Mouse (Mus musculus): ENCODE results near the gene Gm13278.
A peak's percentile ranks its signal among the peaks of the same experiment; 100 is the strongest.
"Not testable (repeated sequence)": the region's sequence is repeated elsewhere in the genome, so short reads cannot be mapped to it uniquely, and the experiment has no call there.

Gene Gm13278

DNA sequence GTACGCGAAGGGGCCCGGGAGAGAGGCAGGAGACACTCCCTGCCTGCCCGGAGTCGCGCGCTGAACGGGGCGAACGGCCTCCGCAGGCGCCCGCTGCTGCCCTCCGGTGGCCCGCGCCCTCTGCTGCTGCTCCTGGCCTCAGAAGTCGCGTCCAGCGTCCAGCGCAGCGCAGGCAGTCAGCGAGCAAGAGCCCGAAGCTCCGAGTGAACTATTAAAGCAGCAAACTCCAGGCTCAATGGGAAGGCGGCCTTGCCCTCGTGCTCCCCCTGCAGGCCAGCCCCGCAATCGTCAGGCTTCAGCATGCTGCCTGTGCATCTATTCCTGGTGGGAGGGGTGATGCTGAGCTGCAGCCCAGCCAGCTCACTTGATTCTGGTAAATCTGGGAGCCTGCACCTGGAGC lies at the start of gene Gm13278:
Gene Gm13278 (plus strand): TSS at position 301 of the 400 bp plus-strand sequence.
- not testable (repeated sequence) for DNase-seq

DNA sequence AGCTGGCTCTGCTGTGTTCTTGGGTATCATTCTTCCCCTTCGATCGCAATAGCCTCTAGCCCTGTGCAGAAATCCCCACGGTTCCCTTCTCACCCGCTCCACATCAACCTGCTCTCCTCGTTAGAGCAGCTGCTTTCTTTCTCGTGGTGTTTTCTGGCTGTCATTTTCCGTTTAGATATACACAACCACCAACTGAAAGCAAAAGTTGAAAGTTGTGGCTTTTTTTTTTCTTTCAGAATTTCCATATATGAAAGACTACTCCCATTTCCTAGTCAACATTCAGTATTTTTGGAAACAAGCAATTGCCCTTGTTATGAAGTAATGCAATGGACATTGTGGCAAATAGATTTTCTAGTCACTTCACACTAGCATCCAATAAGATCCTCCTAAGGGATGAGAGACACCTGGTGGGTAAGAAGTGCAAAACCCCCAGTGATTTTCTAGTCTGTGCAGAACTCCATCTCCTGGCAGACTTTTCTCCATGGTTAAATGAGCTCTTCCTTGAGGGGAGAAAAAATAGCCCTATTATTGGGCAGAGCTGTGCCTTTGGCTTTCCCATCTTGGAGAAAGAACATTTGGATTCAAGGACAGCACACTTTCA lies 48.5 kb upstream of the Gm13278 start:
- no peak for DNase-seq

DNA sequence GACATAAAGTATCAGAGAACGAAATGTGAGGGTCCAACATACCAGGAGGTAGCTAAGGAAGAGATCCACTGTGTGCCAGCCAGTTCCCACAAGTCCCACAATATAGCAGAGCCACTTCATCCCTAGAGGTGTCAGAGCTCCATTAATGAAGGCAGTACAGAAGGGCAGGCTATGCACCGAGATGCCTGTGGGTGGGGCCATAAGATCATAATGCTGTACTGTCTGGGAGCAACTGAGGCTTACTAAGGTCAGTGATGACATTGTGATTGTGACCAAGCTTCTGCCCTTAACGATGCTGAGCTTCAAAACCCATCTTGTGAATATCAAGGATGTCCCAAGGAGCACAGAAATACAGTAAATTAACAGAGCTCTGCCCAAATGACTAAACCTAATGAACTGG lies 47.1 kb upstream of the Gm13278 start:
- no peak for DNase-seq

DNA sequence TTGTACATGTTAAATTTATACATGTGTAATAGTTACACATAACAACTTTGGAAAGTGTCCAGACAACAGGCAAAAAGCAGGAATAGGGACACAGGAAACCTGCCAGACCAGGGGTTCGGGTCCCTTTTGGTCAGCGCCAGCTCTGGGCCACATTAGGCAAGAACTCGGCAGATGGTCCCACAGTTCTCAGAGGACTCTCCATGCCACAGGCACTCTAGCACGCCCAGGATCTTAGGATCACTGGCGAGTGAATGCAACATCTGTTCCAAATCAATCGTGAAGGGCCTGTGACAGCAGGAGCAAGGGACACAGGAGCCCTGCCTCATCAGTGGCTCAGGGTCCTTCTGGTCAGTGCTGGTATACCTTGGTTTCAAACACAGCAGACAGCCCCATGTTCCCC lies 41.4 kb upstream of the Gm13278 start:
- no peak for DNase-seq

DNA sequence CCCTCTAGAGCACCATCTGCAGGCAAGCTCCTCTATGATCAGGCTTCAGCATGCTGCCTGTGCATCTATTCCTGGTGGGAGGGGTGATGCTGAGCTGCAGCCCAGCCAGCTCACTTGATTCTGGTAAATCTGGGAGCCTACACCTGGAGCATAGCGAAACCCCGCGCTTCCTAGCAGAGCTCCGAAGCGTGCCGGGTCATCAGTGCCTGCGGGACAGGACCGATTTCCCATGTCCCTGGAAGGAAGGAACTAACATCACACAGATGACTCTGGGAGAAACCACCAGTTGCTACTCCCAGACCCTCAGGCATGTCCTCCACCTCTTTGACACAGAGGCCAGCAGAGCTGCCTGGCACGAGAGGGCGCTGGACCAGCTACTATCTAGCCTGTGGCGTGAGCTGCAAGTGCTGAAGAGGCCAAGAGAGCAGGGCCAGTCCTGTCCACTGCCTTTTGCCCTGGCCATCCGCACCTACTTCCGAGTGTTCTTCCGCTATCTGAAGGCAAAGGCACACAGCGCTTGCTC lies 36.5 kb upstream of the Gm13278 start, which contains the start of gene Gm13271:
Gene Gm13271 (plus strand): TSS at position 51 of the 523 bp plus-strand sequence.
- DNase-seq = peak; percentile 76 to 78

DNA sequence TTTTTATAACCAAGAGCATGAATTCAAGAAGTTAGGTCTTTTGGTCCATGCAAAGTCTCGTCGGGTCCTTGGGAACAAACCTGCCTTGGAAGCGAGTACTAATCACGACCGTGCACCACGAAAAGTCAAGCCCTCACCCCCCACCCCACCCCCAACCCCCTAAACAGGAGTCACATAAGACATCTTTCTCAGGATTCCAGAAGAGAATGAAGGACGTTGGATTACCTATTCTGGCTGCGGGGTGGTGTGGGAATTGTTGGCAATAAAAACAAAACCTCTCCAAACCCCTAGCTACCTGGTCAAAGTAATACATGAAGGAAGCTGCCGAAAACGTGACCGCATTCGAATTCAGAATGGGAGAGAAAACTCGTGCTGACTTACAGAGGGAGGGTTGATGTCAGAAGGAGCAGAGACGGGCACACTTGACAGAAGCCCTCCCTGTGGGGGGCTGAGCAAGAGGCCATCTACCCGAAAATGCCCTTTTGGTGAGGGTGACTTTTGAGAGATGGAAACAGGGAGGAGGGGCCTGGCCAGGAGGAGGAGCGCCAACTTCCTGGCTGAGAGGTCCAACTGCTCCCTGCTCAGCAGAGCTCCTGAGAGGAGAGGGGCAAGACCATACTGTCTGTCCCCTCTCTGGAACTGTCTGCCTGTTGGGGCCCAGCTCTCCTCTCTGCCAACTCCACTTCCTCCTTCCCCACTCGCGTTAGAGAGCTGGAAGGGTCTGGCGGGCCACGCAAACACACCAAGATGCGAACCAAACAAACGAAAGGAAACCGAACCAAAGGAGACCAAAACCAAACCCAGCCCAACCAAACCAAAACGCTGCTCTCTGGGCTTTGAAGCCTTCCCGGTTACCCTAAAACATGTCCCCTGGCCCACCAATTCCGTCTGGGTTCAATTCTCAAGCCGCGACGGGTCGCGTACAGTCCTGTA lies 34.5 kb upstream of the Gm13278 start:
- not testable (repeated sequence) for DNase-seq

DNA sequence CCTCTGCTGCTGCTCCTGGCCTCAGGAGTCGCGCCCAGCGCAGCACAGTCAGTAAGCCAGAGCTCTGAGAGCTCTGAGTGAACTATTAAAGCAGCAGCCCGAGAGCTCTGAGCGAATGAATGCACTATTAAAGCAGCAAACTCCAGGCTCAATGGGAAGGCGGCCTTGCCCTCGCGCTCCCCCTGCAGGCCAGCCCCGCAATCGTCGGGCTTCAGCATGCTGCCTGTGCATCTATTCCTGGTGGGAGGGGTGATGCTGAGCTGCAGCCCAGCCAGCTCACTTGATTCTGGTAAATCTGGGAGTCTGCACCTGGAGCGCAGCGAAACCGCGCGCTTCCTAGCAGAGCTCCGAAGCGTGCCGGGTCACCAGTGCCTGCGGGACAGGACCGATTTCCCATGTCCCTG lies 33.7 kb upstream of the Gm13278 start:
- peak; percentile 91 to 93 for DNase-seq

DNA sequence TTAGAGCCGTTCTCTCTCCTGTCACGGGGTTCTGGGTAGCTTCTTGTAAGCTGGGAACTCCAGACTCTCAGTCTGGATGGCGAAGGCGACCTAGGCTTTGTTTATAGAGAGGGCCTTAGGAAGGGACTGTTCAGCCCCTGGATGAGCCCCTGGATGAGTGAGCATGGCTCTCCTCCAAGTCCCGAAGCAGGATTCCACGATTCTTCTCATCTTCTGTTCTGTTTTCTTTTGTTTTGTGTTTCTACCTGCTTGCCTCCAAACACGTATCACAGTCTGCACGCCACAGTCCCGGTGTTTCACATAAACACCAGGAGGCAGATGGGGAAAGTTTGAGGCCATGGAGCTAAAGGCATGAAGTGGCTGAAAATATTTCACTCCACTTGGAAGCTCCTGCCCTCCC lies 32.6 kb upstream of the Gm13278 start:
- DNase-seq = peak; percentile 22 to 27

DNA sequence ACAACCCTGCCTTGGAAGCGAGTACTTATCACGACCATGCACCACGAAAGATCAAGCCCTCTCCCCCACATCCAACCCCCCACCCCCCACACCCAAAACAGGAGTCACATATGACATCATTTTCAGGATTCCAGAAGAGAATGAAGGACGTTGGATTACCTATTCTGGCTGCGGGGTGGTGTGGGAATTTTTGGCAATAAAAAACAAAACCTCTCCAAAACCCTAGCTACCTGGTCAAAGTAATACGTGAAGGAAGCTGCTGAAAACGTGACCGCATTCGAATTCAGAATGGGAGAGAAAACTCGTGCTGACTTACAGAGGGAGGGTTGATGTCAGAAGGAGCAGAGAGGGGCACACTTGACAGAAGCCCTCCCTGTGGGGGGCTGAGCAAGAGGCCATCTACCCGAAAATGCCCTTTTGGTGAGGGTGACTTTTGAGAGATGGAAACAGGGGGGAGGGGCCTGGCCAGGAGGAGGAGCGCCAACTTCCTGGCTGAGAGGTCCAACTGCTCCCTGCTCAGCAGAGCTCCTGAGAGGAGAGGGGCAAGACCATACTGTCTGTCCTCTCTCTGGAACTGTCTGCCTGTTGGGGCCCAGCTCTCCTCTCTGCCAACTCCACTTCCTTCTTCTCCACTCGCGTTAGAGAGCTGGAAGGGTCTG lies 31.6 kb upstream of the Gm13278 start, which contains the start of gene Gm13283:
Gene Gm13283 (plus strand): TSS at position 510 of the 659 bp plus-strand sequence.
- DNase-seq = peak; percentile 48 to 52

DNA sequence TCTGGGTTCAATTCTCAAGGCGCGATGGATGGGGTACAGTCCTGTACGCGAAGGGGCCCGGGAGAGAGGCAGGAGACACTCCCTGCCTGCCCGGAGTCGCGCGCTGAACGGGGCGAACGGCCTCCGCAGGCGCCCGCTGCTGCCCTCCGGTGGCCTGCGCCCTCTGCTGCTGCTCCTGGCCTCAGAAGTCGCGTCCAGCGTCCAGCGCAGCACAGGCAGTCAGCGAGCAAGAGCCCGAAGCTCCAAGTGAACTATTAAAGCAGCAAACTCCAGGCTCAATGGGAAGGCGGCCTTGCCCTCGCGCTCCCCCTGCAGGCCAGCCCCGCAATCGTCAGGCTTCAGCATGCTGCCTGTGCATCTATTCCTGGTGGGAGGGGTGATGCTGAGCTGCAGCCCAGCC lies 30.9 kb upstream of the Gm13278 start:
- DNase-seq = peak; percentile 53 to 54

DNA sequence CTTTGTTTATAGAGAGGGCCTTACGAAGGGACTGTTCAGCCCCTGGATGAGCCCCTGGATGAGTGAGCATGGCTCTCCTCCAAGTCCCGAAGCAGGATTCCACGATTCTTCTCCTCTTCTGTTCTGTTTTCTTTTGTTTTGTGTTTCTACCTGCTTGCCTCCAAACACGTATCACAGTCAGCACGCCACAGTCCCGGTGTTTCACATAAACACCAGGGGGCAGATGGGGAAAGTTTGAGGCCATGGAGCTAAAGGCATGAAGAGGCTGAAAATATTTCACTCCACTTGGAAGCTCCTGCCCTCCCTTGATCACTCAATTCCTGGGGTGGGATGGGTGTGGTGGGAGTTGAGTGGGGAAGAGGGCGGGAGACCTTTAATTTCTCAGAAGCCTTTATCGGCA lies 29.6 kb upstream of the Gm13278 start:
- peak; percentile 79 for DNase-seq

DNA sequence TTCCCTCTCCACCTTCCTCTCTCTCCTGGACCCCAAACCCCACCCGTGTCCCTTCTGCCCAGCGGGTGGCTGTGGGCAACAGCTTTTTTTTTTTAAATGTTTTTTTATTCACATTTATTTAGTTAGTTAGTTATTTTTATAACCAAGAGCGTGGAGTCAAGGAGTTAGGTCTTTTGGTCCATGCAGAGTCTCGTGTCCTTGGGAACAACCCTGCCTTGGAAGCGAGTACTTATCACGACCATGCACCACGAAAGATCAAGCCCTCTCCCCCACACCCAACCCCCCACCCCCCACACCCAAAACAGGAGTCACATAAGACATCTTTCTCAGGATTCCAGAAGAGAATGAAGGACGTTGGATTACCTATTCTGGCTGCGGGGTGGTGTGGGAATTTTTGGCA lies 29.0 kb upstream of the Gm13278 start:
- DNase-seq = peak in 1 of 2 experiments; percentile 17

DNA sequence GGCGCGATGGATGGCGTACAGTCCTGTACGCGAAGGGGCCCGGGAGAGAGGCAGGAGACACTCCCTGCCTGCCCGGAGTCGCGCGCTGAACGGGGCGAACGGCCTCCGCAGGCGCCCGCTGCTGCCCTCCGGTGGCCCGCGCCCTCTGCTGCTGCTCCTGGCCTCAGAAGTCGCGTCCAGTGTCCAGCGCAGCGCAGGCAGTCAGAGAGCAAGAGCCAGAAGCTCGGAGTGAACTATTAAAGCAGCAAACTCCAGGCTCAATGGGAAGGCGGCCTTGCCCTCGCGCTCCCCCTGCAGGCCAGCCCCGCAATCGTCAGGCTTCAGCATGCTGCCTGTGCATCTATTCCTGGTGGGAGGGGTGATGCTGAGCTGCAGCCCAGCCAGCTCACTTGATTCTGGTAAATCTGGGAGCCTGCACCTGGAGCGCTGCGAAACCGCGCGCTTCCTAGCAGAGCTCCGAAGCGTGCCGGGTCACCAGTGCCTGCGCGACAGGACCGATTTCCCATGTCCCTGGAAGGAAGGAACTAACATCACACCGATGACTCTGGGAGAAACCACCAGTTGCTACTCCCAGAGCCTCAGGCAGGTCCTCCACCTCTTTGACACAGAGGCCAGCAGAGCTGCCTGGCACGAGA lies 27.8 kb upstream of the Gm13278 start:
- peak; percentile 27 to 37 for DNase-seq

DNA sequence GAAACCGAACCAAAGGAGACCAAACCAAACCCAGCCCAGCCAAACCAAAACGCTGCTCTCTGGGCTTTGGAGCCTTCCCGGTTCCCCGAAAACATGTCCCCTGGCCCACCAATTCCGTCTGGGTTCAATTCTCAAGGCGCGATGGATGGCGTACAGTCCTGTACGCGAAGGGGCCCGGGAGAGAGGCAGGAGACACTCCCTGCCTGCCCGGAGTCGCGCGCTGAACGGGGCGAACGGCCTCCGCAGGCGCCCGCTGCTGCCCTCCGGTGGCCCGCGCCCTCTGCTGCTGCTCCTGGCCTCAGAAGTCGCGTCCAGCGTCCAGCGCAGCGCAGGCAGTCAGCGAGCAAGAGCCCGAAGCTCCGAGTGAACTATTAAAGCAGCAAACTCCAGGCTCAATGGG lies 17.8 kb upstream of the Gm13278 start, which contains the start of gene Gm13290:
Gene Gm13290 (plus strand): TSS at position 301 of the 400 bp plus-strand sequence.
- DNase-seq = not testable (repeated sequence)

DNA sequence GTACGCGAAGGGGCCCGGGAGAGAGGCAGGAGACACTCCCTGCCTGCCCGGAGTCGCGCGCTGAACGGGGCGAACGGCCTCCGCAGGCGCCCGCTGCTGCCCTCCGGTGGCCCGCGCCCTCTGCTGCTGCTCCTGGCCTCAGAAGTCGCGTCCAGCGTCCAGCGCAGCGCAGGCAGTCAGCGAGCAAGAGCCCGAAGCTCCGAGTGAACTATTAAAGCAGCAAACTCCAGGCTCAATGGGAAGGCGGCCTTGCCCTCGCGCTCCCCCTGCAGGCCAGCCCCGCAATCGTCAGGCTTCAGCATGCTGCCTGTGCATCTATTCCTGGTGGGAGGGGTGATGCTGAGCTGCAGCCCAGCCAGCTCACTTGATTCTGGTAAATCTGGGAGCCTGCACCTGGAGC lies 14.7 kb upstream of the Gm13278 start, which contains the start of gene Gm13289:
Gene Gm13289 (plus strand): TSS at position 301 of the 400 bp plus-strand sequence.
- DNase-seq = not testable (repeated sequence)

DNA sequence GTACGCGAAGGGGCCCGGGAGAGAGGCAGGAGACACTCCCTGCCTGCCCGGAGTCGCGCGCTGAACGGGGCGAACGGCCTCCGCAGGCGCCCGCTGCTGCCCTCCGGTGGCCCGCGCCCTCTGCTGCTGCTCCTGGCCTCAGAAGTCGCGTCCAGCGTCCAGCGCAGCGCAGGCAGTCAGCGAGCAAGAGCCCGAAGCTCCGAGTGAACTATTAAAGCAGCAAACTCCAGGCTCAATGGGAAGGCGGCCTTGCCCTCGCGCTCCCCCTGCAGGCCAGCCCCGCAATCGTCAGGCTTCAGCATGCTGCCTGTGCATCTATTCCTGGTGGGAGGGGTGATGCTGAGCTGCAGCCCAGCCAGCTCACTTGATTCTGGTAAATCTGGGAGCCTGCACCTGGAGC lies 11.8 kb upstream of the Gm13278 start, which contains the start of gene Gm13272:
Gene Gm13272 (plus strand): TSS at position 301 of the 400 bp plus-strand sequence.
- DNase-seq = not testable (repeated sequence)

DNA sequence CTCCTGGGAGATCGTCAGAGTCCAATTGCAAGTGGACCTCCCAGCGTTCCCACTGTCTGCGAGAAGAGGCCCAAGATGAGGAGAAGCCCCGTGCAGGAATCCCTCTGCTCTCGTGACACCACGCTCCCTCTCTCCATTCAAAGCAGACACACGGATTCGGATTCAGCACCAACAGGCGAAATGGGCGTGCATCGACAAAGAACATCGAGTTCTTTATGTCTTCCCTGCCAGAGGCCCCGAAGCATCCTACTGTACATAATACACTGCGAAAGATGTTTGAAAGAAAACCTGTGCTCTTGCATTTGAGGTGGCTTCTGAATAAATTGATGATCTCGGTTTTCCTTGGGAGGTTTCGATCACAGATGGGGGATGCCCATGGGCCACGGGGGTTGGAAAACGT lies 11.0 kb upstream of the Gm13278 start:
- DNase-seq = peak in 1 of 2 experiments; percentile 26

DNA sequence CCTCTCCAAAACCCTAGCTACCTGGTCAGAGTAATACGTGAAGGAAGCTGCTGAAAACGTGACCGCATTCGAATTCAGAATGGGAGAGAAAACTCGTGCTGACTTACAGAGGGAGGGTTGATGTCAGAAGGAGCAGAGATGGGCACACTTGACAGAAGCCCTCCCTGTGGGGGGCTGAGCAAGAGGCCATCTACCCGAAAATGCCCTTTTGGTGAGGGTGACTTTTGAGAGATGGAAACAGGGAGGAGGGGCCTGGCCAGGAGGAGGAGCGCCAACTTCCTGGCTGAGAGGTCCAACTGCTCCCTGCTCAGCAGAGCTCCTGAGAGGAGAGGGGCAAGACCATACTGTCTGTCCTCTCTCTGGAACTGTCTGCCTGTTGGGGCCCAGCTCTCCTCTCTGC lies 9.5 kb upstream of the Gm13278 start, which contains the start of gene Ifnz:
Gene Ifnz (plus strand): TSS at position 301 of the 400 bp plus-strand sequence.
- DNase-seq = not testable (repeated sequence)

DNA sequence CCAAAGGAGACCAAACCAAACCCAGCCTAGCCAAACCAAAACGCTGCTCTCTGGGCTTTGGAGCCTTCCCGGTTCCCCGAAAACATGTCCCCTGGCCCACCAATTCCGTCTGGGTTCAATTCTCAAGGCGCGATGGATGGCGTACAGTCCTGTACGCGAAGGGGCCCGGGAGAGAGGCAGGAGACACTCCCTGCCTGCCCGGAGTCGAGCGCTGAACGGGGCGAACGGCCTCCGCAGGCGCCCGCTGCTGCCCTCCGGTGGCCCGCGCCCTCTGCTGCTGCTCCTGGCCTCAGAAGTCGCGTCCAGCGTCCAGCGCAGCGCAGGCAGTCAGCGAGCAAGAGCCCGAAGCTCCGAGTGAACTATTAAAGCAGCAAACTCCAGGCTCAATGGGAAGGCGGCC lies 9.0 kb upstream of the Gm13278 start:
- peak; percentile 11 to 19 for DNase-seq

DNA sequence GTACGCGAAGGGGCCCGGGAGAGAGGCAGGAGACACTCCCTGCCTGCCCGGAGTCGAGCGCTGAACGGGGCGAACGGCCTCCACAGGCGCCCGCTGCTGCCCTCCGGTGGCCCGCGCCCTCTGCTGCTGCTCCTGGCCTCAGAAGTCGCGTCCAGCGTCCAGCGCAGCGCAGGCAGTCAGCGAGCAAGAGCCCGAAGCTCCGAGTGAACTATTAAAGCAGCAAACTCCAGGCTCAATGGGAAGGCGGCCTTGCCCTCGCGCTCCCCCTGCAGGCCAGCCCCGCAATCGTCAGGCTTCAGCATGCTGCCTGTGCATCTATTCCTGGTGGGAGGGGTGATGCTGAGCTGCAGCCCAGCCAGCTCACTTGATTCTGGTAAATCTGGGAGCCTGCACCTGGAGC lies 5.9 kb upstream of the Gm13278 start, which contains the start of gene Gm13276:
Gene Gm13276 (plus strand): TSS at position 301 of the 400 bp plus-strand sequence.
- DNase-seq = not testable (repeated sequence)

DNA sequence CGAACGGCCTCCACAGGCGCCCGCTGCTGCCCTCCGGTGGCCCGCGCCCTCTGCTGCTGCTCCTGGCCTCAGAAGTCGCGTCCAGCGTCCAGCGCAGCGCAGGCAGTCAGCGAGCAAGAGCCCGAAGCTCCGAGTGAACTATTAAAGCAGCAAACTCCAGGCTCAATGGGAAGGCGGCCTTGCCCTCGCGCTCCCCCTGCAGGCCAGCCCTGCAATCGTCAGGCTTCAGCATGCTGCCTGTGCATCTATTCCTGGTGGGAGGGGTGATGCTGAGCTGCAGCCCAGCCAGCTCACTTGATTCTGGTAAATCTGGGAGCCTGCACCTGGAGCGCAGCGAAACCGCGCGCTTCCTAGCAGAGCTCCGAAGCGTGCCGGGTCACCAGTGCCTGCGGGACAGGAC lies 2.9 kb upstream of the Gm13278 start, which contains the start of gene Gm13277:
Gene Gm13277 (plus strand): TSS at position 231 of the 400 bp plus-strand sequence.
- DNase-seq = peak; percentile 77 to 78
